Mouse (Mus musculus) adrenal gland, adult (tissue): ENCODE measurements around the gene Stac3.

Experiments
- DNase-seq, 2 experiments: peaks; one replicate each; pipeline ENCODE4 v3.0.0; 2022 to 2023; ENCODE audit warnings: low spot score in 1 of 2; ENCODE audit not compliant: inconsistent age in 2 of 2

Stac3 gene

DNA sequence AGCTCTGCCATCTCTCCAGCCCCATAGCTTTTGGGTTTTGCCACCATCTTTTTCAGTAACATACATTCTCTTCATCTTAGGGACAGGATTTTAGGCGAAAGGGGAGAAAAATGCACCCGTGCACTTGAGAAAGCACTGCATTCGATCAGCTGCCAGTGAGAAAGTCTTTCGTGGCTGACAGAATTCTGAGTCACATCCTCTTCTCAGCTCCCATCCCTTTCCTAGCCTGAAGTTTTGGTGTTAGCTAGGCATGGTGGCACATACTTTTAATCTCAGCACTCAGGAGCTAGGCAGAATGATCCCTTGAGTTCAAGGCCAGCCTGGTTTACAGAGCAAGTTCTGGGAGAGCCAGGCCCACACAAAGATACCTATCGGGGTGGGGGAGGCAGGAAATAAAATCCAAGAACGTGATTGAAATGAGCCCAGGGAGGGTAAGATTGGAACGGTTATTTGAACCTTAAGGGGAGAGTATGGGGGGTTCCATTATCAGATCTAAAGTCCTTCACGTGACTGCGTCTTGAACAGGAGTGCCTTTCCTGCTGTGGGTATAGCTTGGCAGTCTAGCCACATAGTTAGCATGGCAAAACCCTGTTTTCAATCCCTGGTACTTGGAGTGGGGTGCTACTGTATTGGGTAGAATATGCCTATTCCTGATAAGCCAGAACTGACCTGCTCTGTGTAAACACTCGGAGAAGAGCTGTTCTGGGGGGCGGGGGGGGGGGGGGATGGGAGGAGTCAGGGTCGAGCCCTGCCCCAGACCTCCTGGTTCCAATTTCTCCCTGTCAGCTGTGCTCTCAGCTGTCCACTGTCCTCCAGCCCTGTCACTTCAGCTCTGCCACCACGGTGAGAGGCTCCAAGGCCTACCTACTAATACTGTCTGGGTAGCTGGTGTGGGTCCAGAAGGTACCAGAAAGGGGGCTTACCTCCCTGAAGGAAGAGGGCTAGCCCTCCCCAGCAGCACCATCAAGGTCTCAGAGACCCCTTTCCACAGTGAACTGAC lies at the start of gene Stac3:
Stac3 (plus strand) TSS at position 793 of the 1,000 bp plus-strand sequence.
- no peak for DNase-seq

GRCm38 (mm10) chr10:127453701-127454100 lies 47.8 kb upstream of the Stac3 start:
- no peak for DNase-seq

DNA sequence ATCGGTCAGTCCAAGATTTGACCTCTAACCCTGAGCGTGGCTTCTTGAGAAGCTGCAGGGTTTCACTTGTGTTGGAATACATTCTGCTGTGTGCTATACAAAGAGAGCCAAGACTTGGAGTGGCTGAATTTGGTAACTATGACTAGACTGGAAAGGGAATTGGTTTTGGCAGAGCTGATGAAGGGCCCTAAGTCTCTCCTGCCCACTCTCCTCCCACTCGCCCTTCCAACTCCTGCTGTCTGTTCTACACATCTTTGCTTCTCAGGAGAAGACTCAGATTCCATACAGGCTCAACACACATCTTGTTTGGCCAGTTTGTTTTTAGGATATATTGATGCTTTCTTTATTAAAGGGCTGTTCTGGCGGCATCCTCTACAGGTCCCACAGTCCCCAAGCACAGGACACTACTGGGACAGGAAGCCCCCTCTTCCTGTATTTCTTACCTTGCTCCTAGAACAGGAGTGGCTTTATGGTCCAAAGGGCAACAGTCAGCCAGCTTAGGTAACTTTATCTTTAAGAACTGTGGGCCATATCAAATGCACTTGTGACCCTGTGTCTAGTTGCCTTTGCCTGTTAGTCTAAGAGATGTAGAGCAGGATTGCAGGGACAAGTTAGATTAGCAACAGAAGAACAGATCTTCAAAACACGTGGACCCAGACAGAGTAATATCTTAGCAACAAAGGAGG lies 38.9 kb upstream of the Stac3 start:
- DNase-seq: no peak

GRCm38 (mm10) chr10:127471281-127471988 lies 30.1 kb upstream of the Stac3 start:
- no peak for DNase-seq

DNA sequence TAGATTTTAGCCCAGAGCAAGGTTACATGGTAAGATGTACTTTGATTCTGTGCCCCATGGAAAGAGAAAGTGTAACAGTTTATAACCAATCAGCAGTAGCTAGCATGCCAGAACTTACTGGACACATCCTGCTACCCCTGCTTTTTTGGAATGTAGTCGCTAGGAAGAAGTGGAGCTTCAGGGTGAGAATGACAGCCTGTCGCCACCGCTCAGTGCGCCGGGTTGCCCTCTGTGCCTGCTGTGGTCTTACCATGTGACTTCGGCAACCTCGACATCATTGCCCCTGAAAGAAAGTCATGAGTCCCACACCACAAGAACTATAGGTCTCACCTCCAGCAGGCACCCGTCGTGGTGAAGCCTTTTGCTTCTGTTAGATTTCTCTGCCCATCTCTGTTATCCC lies 28.8 kb upstream of the Stac3 start:
- DNase-seq: no peak

GRCm38 (mm10) chr10:127475175-127475574 lies 26.3 kb upstream of the Stac3 start:
- no peak for DNase-seq

DNA sequence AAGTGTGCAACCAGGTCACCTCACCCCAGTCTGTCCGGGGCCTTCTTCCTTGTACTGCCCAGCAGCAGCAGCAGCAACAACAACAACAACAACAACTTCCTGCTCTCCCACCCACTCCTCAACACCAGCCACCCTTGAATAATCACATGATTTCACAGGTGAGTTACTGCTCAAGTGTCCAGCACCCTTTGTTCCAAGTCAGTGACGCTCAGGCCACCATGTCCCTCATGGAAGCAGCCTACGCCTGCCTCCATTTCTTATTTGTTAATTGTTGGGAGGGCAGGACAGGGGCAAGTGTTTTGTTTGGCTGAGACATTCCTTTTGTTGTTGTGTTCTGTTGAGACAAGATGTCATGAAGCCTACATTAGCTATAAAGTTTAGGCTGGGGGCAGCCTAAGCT lies 24.9 kb upstream of the Stac3 start:
- DNase-seq: no peak

GRCm38 (mm10) chr10:127477301-127477700 lies 24.2 kb upstream of the Stac3 start:
- DNase-seq: peak; percentile 73 to 83

- DNase-seq: peak in 1 of 2 experiments; percentile 78
Observed at GRCm38 (mm10) chr10:127479131-127479530, 22.4 kb upstream of the Stac3 start.

GRCm38 (mm10) chr10:127480833-127481813 lies 20.4 kb upstream of the Stac3 start:
- peak; percentile 82 to 90 for DNase-seq

- DNase-seq: no peak
Observed at GRCm38 (mm10) chr10:127485235-127485634, 16.3 kb upstream of the Stac3 start.

DNA sequence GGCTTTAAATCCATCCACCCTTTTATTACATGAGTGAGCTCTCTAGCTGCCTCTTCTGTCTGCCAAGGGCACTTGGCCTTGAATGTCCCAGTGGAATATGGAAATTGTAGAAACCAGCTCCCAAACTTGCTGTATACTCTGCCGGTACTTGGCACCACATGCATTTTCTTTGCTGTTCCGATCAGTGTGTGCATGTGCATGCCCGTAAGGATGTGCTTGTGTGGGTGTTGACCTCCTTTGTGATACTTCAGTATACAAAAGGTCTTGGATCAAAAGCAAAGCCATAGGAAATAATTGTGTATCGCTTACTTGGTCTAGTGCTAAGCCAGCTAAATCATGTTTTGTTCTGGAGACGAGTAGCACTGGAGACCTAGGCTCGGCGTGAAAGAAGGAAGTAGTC lies 12.6 kb upstream of the Stac3 start:
- DNase-seq: no peak

DNA sequence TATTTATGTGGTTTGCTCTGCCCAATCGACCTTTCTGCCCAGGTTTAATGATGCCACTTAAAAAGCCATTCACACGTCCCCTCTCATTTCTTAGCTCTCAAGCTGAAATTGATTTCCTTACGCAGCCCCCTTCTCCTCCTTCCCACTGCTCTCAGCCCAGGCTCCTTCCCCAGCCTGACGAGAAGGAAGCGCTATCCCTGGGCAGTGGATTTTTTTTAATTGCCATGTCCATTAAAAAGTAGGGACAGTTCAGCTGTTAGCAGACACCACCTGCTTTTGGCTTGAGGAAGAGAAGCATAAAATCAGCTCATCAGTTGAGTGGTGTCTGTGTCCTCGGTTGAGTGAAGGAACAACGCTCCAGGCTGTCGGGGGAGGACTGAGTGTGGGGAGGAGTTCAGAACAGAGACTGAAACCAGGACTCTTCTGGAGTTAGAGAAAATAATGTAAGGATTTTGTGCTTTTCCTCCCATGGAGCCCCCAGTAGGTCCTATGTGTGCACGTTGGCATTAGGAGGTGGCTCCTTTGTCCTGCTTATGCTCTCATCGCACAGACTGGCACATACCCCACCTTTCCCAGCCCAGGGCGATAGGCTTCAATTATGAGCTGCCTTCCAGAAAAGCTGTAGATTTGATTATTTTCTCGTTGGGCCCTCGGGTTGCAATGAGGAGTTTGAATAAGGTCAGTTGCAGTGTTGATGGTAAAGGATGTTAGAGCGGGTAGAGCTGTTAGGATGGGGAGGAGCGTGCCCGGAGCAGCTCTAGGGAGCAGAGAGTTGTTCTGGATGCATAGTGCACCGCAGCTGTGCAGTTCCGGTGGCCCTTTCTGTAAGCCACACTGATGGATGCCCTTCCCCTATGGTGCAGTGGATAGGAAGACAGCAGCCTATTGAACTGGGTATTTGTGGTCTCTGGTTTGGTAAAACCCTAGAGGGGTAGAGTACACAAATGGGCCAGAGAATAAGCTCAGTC lies 11.0 kb upstream of the Stac3 start:
- DNase-seq: no peak

- DNase-seq: no peak
Observed at GRCm38 (mm10) chr10:127491128-127491512, 10.4 kb upstream of the Stac3 start.

- peak in 1 of 2 experiments; percentile 82 for DNase-seq
Observed at GRCm38 (mm10) chr10:127492118-127492517, 9.4 kb upstream of the Stac3 start.

DNA sequence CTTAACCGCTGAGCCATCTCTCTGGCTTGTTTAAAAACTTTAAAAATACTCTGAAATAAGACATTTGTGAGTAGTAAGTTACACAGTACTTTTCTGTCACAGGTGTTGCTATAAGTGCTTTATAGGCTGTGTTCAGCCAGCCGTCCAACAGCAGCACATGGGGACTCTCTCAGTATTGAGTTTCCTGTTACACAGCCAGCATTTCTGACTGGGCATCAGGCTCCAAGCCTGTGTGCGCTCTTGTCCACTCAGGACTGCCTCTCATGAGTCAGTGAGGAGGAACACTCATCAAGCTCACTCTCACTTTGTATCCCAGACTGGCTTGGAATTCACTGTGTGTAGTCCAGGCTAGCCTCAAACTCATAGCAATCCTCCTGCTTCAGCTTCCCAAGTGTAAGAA lies 5.3 kb upstream of the Stac3 start:
- no peak for DNase-seq

DNA sequence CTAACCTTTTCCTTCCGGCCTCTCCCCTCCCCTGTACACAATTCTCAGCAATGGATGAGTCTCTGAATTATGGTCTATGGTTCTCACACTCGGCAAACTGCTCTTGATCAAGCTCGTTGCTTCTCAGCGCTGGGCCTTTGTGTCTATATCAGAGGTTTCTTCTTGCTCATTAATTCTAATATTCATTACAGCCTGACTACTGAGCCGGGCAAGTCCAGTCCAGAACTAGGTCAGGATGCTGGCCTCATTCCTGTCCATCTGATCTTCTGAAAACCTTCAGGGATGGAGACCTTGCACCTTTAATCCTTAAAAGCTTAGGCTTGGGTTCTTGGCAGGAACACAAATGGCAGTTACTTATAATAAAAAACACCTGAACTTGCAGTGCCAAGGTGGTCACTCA lies 2.0 kb upstream of the Stac3 start:
- no peak for DNase-seq

DNA sequence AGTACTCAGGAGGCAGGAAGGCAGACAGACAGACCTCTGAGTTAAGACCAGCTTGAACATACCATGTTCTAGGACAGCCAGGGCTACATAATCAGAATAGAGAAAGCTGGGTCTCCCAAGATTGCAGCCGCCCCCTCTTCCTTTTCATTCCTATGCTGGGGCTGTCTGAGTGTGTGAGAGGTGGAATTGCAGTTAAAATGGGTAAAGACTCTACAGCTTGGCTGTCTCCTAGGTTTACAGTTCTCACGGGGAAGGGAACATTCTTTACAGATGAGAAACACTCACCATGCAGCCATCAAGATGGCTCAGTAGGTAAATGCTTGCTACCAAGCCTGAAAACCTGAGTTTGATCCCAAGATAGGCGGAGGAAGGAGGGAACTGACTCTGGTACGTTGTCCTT lies 1.4 kb upstream of the Stac3 start:
- DNase-seq: no peak

GRCm38 (mm10) chr10:127508239-127508638 lies 6.8 kb downstream of the Stac3 start:
- DNase-seq: peak; percentile 65 to 85
